Mouse (Mus musculus) c-Kit-positive CD71-negative TER-119-negative erythroid progenitor cells, embryonic 14.5 days (primary cell): ENCODE data around the gene Irf2.

Source experiments
- DNase-seq: peaks from one replicate; pipeline ENCODE4 v3.0.0-alpha.2; 2013; ENCODE audit warnings: low read depth

Irf2 gene

DNA sequence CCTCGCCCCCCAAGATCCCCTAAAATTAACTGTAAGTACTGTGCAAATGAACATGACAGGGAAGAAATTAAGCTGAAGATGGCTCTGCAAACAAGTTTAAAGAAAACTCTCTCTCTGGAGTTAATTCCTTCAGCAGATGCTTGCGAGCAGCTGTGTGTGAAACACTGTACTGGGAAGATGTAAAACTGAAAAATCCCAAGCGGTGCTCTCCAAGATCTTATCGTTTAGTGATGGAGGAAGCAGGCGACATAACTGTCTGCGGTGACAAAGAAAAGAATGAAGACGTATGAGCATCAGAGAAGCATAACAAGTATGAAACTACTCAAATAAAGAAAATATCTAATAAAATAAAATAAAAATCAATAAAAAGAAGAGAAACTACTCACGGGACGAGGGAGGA is 18.1 kb downstream of the Irf2 start:
- DNase-seq = no peak

DNA sequence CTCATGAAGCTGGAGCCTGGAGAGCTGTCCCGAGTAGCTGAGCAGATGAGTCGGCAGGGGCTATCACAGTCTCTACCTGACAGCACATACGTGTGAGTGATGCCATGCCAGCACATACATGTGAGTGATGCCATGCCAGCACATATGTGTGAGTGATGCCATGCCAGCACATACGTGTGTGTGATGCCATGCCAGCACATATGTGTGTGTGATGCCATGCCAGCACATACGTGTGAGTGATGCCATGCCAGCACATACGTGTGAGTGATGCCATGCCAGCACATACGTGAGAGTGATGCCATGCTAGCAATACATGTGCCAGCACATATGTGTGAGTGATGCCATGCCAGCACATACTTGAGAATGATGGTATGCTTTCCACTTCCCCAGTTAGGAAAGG is 18.6 kb downstream of the Irf2 start:
- no peak for DNase-seq

DNA sequence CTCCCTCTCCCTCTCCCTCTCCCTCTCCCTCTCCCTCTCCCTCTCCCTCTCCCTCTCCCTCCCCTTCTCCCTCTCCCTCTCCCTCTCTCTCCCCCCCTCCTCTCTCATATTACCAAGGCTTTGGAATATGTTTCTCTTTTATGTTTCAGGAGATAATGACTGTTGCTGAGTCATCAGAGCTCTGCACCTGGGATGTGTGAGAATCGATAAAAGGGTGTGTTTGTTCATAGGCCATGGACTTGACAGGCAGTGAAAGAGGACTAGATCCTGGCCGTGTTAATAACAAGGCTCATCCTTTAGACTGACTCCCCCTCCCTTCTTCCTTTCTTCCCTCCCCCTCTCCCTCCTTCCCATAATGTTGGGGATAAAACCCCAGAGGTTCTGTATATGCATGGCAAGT is 19.1 kb downstream of the Irf2 start:
- no peak for DNase-seq

DNA sequence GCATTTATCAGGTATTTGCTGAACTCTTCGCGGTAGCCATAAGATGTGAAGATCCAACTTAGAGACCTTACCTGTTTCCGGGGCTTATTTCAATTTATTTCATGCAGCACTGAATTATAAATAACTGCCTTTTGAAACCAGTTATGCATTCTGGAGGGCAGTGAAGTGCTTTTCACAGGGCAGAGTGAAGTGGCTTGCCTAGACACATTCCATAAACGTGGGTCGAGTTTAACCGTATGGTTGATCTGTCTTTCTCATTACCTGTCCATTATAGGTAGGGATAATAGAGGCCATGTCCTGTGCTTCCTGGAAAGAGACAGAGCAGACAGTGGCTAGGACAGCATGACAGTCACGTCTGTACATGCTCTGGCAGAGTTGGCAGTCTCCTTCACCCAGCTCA is 20.0 kb downstream of the Irf2 start:
- no peak for DNase-seq

DNA sequence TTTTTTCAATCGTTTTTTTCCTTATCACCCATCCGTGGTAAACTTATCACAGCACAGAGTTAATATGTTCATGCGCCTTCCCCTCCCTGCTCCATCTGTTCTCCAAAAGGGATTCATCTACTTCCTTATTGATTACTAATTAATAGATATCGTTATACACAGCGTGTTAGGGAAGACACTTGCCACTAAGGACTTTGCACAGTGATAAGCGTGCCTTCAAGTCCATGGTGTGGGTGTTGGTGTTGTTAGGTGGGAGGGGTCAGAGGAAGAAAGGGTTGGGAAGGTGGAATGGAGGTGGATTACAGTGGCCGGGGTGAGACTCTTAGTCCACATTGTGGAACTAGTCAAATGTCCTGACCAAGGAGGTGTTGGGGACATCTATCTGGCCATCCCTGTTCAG is 21.2 kb downstream of the Irf2 start:
- DNase-seq = no peak

GRCm38 (mm10) chr8:46761454-46761853 is 21.9 kb downstream of the Irf2 start:
- DNase-seq = no peak

- no peak for DNase-seq
Measured at GRCm38 (mm10) chr8:46769408-46770180, 30.1 kb downstream of the Irf2 start.

GRCm38 (mm10) chr8:46770905-46771516 is 31.5 kb downstream of the Irf2 start:
- DNase-seq = no peak

- no peak for DNase-seq
Measured at GRCm38 (mm10) chr8:46772801-46773200, 33.3 kb downstream of the Irf2 start.

DNA sequence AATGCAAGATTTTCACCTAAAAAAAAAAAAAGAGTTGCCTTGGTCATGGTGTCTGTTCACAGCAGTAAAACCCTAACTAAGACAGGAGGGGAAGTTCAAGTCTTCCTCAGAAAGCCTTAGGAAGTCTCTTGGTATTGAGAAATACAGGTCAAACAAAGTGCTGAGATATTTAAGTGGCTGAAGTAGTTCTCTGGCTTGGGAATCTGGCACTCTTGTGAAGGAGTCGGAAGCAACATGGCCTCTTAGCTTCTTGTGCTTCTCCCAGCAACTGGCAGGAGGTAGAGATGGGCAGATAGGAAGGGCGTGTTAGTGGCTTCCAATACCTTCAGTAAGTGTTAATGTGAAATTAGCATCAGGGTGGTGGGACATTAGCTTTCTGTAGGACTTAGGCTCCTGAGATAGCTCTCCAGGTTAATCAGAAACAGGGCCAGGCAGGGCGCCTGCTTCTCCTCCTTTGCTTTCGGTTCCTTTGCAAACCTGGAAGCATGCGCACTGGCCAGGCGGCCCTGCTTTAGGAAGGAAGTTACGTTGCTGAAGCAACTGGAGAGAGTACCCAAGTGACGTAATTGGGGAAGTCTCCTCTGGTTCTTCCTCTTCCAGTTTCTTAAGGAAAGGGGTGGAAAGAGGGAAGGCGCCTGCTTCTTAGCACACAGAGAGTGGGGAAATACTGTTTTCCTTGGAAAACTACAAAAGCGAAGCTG is 38.4 kb downstream of the Irf2 start:
- peak; percentile 44 for DNase-seq

DNA sequence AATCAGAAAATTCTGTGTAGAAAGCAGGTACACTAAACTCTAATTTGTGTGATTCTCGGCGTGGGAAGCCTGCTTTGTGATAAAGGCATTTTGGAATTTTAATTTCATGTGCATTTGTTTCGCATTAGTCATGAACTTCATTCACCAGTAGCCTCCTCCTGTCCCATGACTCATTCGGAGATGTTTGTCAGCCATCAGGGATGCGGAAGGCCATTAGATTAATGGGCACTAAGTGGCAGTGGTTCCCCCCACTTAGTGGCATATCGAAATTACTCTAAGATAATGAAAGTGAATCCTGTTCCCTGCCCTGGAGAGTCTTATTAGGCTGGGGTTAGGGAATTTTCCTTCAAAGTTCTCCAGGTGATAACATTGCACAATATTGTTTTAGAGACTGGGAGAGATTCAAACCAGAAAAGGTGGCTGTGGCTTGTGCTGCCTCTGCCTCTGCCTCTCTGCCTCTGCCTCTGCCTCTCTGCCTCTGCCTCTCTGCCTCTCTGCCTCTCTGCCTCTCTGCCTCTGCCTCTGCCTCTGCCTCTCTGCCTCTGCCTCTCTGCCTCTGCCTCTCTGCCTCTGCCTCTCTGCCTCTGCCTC is 41.6 kb downstream of the Irf2 start:
- no peak for DNase-seq

GRCm38 (mm10) chr8:46782254-46782653 is 42.7 kb downstream of the Irf2 start:
- DNase-seq = no peak

DNA sequence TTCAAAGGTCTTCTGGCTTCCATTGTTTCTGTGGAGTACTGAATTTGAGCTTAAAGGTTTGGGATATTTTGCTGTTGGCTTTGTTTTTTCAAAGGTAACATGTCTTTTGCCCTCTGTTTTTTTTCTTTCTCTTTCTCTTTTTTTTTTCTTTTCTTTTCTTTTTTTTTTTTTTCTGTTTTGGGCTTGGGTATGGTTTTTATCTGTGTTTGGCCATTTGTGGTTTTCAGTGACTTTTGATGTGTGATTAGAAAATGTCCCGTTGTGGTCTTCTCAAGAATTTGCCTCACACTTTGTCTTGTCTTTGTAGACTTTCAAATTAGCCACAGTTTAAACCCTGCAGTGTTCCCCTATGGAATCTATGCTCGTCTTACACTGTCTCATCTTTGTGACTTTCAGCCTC is 45.5 kb downstream of the Irf2 start:
- DNase-seq = no peak

DNA sequence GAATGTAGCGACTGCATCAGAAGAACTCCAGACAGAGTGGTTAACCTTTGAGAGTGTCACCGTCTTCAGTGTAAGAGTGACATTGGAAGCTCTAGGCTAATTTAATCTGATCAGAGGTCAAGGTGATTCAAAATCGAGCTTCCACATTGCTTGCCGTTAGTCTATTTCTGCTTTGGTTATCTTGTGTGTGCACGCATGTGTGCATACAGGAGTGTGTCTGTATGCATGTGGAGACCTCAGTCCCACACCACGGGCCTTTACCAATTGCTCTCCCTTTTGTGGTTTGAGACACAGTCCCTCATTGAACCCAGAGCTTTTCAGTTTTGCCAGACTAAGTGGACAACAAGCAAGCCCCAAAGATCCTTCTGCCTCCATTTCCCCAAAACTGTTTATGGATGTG is 46.4 kb downstream of the Irf2 start:
- DNase-seq = no peak

DNA sequence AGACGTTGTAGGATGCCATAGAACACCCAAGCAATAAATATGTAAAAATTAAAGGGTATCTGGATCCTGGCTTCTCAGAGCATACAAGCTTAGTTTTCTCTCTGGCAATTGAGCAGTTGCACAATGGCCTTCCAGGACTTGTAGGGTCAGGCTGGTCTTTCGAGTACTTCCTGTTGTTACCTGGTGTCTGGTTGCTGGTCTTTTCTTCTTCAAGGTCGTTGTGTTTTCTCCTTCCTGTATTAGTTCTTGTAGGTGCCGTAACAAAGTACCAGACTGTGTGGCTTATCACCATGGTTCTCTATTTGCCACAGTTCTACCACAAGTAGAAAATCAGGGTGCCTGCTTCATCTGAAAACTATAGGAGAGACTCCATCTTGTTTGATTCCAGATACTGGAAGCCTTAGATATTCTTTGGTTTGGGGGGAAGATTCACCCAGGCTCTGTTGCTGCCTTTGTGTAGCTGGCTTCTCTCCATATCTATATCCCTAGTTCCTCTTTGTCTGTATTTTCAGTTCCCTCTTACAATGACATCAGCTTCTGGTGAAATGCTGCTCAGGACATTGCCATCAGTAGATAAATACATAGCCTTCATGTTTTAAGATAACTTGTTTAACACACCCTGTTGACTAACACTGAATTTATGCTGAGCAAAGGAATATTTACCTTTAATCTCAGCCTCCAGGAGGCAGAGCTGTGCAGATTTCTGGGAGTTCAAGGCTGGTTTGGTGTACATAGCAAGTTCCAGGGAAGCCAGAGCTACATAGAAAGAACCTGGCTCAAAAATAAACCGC is 49.8 kb downstream of the Irf2 start:
- DNase-seq = peak; percentile 39

GRCm38 (mm10) chr8:46791664-46792371 is 52.3 kb downstream of the Irf2 start:
- no peak for DNase-seq

DNA sequence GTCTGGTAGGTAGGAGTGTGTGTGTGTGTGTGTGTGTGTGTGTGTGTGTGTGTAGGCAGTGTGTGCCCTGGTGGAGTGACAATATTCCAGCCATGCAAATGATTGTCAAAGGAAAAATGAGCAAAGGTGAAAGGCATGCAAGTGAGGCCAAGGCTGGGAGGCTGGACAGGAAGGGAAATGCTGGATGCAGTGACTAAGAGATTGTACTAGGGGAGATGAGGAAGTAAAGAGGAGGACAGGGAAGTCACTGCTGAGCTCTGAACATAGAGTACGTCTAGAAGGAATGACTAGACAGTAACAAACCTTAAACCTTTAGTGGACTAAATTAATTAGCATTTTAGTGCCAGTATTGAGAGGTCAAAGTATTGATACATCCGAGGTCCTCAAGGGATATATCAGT is 53.1 kb downstream of the Irf2 start:
- no peak for DNase-seq

DNA sequence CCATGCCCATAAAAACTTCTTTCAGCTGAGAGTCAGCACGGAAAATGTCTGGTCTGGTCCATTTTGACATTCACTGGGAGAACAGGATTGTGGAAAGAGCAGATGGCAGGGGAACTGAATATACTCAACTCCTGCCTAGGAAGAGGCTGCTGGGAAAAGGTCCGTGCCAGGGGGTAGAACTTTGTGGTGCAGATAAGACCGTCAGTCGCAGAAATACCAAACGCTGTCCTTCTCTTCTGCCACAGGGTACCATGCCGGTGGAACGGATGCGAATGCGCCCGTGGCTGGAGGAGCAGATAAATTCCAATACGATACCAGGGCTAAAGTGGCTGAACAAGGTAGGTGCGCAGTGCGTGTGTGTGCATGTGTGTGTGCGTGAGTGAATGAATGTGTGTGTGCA is 53.7 kb downstream of the Irf2 start:
- DNase-seq = no peak

DNA sequence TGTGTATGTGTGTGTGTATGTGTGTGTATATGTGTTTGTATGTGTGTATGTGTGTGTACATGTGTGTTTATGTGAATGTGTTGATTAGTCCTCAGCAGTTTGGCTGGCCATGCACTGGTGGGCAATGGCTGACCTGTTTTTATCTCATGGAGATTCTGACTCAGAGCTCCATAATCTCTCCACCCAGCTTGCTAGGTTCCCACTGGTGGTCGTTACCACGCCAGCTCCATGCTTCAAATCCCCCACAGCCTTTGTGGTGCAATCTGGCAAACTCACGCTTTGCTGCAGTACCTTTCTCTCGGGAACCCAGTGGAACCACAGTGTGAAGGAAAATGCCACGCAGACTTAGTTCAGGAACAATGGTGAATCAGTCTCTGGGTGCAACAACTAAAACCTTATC is 54.8 kb downstream of the Irf2 start:
- DNase-seq = no peak

- no peak for DNase-seq
Measured at GRCm38 (mm10) chr8:46799212-46799611, 59.7 kb downstream of the Irf2 start.

GRCm38 (mm10) chr8:46799706-46800105 is 60.2 kb downstream of the Irf2 start:
- DNase-seq = no peak
